Mouse (Mus musculus) testis, postnatal 14 days (tissue): Measurements from ENCODE around the gene Gm9903.

ENCODE experiments used
- DNase-seq: peaks from one replicate; pipeline ENCODE4 v3.0.0; 2021; ENCODE audit warnings: low spot score

Gm9903 gene

DNA sequence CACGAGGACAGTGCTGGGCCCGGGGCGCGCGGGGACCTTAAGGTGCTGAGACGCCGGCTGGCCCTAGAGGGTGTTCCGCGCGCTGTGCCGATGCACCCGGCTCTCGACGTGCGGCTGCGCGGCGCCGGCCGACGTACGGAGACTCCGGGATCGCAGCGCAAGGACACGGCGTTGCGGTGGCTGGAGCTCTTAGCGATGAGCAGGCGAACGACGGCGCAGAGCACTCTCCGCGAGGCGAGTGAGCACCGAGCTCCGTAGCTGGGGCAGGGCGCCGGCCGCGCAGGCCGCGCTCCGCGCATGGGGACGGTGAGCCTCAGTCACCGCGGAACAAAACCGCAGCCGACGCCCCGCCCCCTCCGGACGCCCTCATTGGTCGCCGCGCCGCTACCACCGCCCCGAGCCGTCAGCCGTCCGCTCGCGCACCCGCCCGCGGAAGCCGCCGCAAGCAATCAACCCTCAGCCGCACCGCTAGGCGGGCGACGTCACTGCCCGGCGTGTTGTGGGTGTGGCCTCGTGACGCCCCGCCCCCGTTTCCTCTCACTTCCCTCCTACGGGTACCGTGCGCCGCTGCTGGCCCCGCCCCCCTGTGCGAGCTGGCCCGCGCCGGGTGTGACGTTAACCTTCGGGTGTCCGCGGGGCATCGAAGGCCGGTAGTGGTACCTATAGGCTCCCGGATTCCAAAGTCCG, at the start of gene Gm9903, which contains the start of gene Fam53a:
Gene Gm9903 (plus strand): TSS at position 625 of the 687 bp plus-strand sequence.
Gene Fam53a (minus strand): TSS at position 335 of the 687 bp plus-strand sequence.
- DNase-seq, result peak; percentile 100

- DNase-seq, result no peak
These were observed 49.4 kb upstream of the Gm9903 start for GRCm38 (mm10) chr5:33580336-33580735.

DNA sequence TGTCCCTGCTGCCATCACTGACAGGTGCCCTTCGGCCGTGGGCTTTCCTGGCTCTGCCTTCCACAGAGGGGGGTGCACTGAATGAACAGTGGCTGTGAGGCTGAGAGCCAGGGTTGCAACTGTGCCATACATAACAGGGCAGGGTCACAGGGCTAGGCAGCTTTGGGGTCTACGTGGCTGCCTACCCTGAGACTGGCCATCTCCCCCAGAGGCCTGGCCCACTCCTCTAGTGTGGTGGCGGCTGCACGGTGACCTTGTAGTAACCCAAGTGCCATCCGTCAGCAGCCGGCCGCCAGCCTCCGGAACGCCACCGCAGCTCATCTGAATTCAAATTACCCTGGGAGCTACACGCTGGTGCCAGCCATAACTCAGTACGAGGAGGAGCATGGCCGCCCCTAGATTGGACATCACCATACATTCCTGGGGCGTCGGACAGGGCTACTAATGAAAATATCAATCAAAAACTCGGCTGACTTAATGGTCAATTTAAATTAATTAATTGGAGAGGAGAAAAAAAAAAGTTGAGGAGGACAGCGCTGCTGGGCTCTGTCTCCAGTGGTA, 42.1 kb upstream of the Gm9903 start:
- DNase-seq, result no peak

GRCm38 (mm10) chr5:33588066-33588465, 41.7 kb upstream of the Gm9903 start:
- no peak for DNase-seq

DNA sequence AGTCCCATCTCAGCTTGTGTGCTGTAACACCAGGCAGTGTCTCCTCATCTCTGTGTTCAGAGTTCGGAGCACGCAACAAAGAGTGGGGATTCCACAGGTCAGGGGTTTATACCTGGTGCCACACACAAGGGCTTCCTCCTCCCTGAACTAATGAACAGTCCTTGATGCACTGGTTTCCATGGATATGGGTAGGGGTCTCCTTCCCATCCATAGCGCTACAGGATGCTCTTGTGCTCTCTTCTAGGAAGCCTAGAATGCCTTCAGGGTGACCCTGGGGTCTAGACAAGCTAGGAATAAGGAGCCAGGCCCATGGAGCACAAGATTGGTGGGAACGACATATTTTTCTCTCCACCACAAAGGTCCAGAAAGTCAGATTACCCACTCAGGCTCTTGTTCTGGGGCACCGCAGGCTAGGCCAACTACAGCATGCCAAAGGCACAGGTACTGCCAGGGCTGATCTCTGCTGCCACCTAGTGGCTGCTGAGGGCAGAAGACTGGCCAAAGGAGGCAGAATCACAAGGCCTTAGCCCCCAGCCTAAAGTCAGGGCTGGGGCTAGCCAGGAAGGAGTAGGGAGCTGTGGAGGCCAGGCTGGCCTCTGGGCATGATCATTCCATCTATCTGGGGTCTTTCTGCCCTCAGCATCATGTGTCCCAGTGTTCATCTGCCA, 40.4 kb upstream of the Gm9903 start:
- peak; percentile 61 for DNase-seq

DNA sequence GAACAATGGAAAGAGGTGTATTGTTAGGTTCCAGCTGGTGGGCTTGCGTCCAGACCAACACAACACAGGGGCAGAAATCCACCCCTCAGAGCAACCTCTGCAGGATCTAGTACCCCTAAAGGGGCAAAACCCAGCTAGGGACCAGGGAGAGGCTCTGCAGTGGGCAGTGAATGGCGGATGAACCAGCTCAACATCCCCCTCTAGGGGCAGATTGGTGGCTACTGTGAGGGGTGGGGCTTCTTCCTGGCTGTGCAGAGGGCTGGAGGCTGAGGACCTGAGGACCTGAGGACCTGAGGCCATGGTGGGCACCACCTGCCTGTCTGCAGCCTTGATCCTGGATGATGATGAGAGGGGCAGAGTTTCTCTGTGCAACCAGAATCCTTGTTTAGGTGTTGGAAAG, 36.1 kb upstream of the Gm9903 start:
- DNase-seq, result no peak

GRCm38 (mm10) chr5:33605314-33605713, 24.4 kb upstream of the Gm9903 start:
- no peak for DNase-seq

DNA sequence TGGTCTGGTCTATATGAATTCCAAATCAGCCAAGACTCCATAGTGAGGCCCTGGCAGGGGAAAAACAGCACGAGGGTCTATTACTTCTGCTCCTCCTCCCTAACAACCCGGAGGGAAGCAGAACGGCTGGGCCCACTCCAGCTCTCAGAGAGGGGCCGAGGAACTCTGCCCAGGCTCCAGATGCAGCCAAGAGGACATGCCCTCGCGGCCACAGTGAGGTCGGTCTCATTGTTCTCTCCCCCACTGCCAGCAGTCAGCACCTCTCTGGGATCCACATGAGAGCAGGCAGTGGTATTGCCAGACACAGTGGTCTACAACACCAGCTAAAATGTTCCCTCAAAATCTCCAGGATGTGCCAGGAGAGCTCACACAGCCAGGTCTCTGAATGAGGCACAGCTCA, 23.1 kb upstream of the Gm9903 start:
- no peak for DNase-seq

GRCm38 (mm10) chr5:33607434-33607833, 22.3 kb upstream of the Gm9903 start:
- no peak for DNase-seq

- no peak for DNase-seq
These were observed 20.5 kb upstream of the Gm9903 start for GRCm38 (mm10) chr5:33609226-33609625.

DNA sequence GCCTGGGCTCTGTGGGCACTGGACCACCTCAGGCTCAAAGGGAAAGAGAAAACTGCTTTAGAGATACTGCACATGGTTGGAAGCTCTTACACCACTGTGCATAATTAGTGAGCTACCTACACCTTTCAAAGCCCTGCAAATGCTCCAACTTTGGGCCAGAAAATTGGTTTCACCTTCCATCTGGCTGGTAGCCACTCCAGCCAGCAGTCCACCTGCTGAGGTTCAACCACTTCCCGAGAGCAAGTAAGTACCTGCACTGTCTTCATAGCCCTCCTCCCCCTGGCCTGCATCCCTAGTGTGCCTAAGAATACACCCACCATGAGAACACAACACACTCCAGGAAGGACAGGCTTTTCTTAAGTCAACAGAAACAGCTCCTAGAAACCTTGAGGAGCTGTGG, 17.9 kb upstream of the Gm9903 start:
- no peak for DNase-seq

DNA sequence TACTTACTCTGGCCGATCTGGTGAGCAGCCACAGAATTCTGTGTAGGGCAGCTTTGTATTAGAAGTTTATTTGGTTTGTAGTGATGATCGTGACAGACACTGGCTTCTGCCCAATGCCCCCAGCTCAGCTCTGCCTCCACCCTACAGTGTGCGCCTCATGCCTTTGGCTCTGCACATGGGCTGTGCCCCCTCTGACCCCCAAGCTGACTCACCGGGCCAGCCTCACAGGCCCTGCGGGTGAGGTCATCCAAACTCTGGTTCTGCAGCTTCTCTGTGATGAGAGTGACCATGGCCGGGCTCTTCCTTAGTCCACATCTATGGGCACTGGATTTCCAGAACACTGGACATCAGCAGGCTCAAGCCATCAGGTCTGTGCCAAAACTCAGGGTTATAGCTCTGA, 15.3 kb upstream of the Gm9903 start:
- no peak for DNase-seq

GRCm38 (mm10) chr5:33622671-33623070, 7.1 kb upstream of the Gm9903 start:
- no peak for DNase-seq

- DNase-seq, result peak; percentile 75
These were observed 6.0 kb upstream of the Gm9903 start for GRCm38 (mm10) chr5:33623766-33624165.

- no peak for DNase-seq
These were observed 1.8 kb upstream of the Gm9903 start for GRCm38 (mm10) chr5:33627968-33628367.

- DNase-seq, result peak; percentile 72
These were observed 865 bp upstream of the Gm9903 start for GRCm38 (mm10) chr5:33628820-33629300.

- DNase-seq, result peak; percentile 46
These were observed 336 bp downstream of the Gm9903 start for GRCm38 (mm10) chr5:33630061-33630460.

DNA sequence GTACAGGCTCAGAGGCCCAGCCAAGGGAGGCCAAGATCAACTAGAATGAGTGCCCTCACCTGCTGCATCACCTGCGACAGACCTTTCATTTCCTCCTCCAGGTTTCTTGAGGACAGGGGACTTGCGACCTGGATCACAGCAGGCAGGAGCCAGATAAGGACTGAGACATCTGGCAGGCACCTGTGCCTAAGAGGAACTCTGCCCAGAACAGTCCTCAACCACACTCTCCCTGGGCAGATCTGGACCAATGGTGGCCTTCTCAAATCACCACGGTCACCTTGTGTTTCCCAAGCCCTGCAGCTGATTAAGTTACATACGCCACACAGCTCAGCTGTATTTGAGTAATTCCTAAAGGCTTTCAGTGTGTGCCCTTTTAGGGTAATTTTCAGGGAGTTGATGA, 890 bp downstream of the Gm9903 start:
- no peak for DNase-seq

GRCm38 (mm10) chr5:33632526-33632925, 2.8 kb downstream of the Gm9903 start:
- no peak for DNase-seq

DNA sequence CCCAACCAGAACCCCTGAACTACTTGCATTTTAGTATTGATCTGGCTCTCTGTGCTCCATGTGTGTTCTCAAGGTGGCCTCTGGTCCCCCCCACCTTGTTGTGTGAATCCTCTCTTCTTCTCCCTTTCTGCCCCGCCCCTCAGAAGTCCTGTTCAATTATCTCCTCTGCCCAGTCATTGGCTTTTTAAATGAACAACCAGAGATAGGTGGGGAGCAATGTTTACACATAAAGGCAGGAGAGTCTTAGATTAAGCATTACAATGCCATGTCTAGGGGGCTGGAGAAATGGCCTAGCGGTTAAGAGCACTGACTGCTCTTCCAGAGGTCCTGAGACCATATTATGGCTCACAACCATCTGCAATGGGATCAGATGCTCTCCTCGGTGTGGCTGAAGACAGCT, 5.6 kb downstream of the Gm9903 start:
- DNase-seq, result no peak

GRCm38 (mm10) chr5:33637606-33638350, 8.1 kb downstream of the Gm9903 start:
- no peak for DNase-seq

DNA sequence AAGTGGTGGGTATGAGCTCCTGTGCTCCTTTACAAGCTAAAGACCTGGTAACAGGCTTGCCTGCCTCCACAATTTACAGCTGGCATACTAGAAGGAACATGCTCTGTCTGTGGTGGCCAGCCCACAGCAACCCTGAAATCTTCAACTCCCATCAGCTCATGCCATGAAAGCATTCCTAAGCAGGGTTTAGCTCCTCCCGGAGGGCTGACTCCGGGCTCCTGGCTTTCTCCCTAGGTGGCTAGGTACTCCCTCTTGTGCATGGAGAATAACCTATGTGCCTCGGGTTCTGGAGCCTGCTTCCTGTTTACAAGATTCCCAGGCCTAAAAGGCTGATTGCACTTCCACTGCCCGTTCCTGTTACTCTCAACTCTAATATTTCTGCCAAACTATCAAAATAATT, 9.1 kb downstream of the Gm9903 start:
- no peak for DNase-seq

- no peak for DNase-seq
These were observed 10.9 kb downstream of the Gm9903 start for GRCm38 (mm10) chr5:33640652-33641051.
